Mouse (Mus musculus): ENCODE results near the gene Zfp668. TPM values are rescaled to one million over a fixed set of nuclear protein-coding genes. Genes with fewer than 3 reads are reported as not detected.

Gene Zfp668
- polyA plus RNA-seq (2015; fragmentation: Illumina TruSeq; extraction: RNeasy Lipid Tissue Mini Kit (QIAGEN cat#74804); ENCODE audit: insufficient read depth, low read depth, low replicate concordance), result 0.57 TPM

DNA sequence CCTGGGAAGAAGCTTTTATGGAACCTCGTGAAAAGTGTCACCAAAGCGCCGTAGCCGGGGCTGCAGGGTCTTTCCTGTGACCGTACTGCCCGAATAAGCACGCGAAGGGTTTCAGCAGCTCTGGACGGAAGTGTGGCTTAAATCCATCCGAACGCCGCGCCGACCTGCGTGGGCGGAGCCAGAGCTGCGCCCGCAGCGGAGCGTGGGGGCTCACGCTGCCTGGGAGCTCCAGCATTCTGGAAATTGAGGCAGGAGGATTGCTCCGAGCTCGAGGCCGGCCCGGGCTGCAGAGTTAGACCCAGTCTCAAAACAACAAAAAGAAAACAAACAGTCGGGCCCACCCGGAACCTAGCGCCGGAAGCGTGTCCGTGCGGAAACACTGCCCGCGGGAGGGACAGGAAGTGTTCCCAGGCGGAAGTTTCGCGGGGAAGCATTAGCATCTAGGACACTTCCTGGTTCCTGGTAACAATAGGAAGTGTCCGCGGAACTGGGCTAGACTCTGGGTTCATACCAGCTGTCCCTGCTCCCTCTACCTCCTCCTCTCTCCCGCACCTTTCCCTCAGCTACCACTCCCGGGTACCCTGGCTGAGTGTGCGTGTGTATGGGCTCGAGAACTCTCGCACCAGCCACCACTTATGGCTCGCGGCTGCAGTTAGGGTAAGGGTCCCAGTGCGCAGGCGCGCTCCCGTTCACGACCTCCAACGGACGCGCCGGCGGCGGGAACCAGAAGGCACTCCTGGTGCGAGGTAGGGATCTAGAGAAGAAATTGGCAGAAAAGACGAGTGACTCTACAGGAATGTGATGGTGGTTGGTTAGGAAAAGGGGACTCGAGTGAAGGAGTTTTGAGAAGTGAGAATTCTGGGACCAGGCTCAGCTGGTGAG lies at the start of gene Zfp668:
Gene Zfp668, minus strand, starts transcription at position 362 of the 882 bp plus-strand sequence.

DNA sequence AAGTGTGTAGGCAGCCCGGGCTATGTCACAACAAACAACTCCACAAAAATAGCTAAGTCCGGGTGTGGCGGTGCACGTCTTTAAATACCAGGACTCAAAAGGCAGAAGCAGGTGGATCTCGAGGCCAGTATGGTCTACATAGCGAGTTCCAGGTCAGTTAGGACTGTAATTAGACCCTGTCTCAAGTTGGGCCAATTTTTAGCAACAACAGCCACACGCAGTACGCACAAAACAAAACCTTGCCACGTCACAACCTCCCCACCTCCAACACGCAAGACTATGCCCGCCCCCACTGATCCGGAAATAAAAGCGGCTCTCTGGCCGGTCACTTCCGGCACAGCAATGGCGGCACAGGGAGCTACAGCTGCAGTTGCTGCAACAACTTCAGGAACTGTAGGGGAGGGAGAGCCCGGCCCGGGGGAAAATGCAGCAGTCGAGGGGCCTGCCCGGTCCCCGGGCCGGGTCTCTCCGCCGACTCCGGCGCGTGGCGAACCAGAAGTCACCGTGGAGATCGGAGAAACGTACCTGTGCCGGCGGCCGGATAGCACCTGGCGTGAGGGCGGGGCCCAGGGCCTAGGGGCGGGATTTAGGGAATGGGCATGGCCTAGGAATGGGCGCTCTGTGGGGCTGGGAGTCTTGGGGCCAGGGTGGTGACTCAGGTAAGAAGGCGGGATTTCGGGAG lies 35.7 kb upstream of the Zfp668 start, which contains the start of gene Kat8:
Gene Kat8, plus strand, starts transcription at position 327 of the 682 bp plus-strand sequence.

DNA sequence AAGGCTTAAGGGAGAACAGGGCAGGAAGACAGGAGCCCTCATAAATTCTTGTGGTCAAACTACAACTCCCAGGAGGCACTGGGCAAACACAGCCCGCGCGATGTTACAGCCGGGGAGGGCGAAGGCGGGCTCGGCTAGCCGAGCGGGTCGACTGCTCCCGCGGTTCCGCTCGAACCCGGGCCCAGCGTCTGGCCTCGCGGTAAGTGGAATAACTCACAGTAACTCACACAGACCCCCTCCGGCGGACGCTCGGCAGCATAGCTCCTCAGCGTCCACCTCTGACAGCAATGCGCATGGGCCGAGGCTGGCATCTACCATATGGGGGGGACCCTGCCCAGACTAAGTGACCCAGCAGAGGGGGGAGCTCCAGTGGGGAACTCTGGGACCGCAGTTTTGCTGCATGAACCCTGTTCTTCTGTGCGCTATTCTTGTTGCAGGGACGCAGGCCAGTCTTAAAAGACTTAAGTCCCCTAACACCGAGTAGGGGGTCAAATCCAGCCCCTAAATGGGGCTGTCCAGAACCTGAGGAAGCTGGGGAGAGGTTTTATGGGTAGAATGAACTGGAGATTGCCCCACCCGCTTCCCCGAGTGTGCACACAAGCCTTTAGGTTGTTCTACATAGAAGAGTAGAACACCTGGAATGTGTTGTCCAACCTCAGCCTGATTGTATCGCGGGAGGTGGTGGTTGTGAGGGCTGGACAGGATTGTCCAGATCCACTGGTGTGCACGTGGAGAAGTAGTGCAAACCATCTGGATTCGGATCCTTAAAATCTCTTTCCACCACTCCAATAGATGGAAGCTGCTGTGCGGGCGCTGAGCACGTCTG lies 27.6 kb upstream of the Zfp668 start, which contains the start of gene Bckdk:
Gene Bckdk, plus strand, starts transcription at position 112 of the 826 bp plus-strand sequence.

DNA sequence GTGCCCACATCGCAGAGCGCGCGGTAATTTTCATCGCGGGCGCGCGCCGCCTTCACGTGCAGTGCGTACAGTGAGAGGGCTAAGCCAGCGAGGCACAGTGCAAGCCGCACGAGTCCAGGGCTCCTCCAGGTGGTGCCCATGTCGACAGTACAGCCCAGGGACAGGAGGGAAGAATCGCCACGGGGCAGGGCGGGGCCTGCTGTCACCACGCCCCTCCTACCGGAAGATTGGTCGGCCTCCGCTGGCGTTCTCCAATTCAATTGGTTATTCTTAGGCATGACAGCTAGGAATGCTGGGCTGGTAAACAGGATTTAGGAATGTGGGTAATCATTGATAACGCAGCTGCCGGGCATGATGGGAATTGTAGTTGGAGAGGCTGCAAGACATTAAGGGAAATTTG lies 18.8 kb upstream of the Zfp668 start, which contains the start of the genes Gm21974 and Vkorc1:
Gene Gm21974, minus strand, starts transcription at position 13 of the 400 bp plus-strand sequence.
Gene Vkorc1, minus strand, starts transcription at position 176 of the 400 bp plus-strand sequence.

DNA sequence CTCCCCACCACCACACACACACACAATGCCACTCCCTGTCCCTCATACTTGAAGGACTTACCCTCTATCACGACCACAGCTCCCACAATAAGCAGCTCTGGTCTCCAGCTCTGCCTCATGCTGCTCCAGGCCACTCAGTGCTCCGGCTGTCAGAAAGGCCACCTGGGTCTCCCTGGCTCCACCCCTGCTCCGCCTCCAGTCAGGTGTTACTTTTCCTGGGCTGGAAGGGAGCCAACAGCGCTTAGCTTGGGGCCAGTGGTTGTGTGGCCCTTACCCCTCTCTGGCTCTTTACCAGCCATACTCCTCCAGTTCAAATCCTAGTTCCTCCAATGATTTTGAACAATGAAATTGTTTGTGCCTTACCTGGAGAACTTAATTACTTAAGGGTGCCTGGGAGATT lies 14.2 kb upstream of the Zfp668 start, which contains the start of gene Prss53:
Gene Prss53, minus strand, starts transcription at position 173 of the 400 bp plus-strand sequence.

DNA sequence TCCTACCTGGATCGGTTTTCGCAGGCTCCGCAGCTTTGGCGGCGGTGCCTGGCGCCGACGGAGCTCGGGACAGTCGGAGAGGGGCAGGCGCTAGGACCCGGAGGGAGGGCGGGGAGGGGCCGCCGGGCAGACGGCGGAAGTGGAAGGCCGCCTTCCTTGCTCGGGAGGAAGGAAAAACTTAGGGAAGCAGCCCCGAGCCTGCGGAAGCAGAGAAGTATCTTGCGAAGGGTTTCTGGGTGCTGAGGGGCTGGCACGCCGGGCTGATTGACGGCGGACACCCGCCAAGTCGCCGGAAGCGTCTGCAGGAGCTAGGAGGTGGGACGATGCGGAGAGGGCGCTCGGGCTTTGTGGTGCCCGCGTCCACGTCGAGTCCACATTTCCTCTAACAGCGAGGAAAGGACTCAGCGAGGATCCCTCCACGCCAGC lies 574 bp downstream of the Zfp668 start, which contains the start of gene Zfp646:
Gene Zfp646, plus strand, starts transcription at position 181 of the 426 bp plus-strand sequence.

DNA sequence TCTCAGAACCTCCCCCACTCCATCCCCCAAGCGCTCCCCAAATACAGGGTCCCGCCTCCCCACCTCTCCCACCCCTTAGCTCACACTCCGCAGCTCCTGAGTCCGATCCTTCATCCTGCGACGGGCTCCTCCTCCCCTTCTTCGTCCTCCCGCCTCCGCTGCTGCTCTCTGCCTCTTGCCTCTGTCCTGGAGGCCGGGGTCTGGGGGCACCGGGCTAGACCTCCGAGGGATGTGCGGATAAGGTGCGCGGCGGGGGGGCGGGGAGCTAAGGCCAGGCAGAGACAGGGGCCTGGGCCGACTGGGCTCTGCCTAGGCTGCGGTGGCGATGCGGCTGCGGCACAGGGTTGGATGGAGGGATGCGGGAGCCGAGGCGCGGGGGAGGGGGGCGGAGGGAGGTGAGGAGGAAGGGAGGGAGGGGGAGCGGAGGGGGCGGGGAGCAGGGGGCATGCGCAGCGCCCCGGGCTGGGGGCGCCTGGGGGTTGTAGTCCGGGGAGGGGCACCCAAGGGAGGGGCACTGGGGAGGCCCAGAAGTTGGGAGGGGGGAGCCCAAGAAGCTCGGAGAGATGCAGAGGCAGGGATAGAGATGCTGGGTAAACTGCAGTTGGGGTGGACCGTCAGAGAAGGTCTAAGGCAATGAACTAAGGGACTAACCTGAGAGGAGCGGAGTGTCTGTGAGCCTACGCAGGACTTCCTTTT lies 52.3 kb downstream of the Zfp668 start, which contains the start of the genes Stx4a and Stx1b:
Gene Stx4a, plus strand, starts transcription at position 119 of the 696 bp plus-strand sequence.
Gene Stx1b, minus strand, starts transcription at position 374 of the 696 bp plus-strand sequence.

Other genes starting within 250 kb of the Zfp668 start
- 12.7 TPM for gene Bcl7c, start 167.9 kb downstream of the Zfp668 start, polyA plus RNA-seq (2015; fragmentation: Illumina TruSeq; extraction: RNeasy Lipid Tissue Mini Kit (QIAGEN cat#74804); ENCODE audit: insufficient read depth, low read depth, low replicate concordance)
- gene Ctf1, start 164.1 kb downstream of the Zfp668 start, polyA plus RNA-seq (2015; fragmentation: Illumina TruSeq; extraction: RNeasy Lipid Tissue Mini Kit (QIAGEN cat#74804); ENCODE audit: insufficient read depth, low read depth, low replicate concordance), result 1.5 TPM
- not detected for gene Ctf2, start 144.7 kb downstream of the Zfp668 start, polyA plus RNA-seq (2015; fragmentation: Illumina TruSeq; extraction: RNeasy Lipid Tissue Mini Kit (QIAGEN cat#74804); ENCODE audit: insufficient read depth, low read depth, low replicate concordance)
- gene Fbxl19, start 132.3 kb downstream of the Zfp668 start, polyA plus RNA-seq (2015; fragmentation: Illumina TruSeq; extraction: RNeasy Lipid Tissue Mini Kit (QIAGEN cat#74804); ENCODE audit: insufficient read depth, low read depth, low replicate concordance), result 3.7 TPM
- gene Orai3, start 107.0 kb downstream of the Zfp668 start, polyA plus RNA-seq (2015; fragmentation: Illumina TruSeq; extraction: RNeasy Lipid Tissue Mini Kit (QIAGEN cat#74804); ENCODE audit: insufficient read depth, low read depth, low replicate concordance), result 5.9 TPM
- gene Setd1a, start 100.2 kb downstream of the Zfp668 start, polyA plus RNA-seq (2015; fragmentation: Illumina TruSeq; extraction: RNeasy Lipid Tissue Mini Kit (QIAGEN cat#74804); ENCODE audit: insufficient read depth, low read depth, low replicate concordance), result 5.8 TPM
- 1.5 TPM for gene Gm49388, start 91.2 kb downstream of the Zfp668 start, polyA plus RNA-seq (2015; fragmentation: Illumina TruSeq; extraction: RNeasy Lipid Tissue Mini Kit (QIAGEN cat#74804); ENCODE audit: insufficient read depth, low read depth, low replicate concordance)
- 26.3 TPM for gene Hsd3b7, start 76.2 kb downstream of the Zfp668 start, polyA plus RNA-seq (2015; fragmentation: Illumina TruSeq; extraction: RNeasy Lipid Tissue Mini Kit (QIAGEN cat#74804); ENCODE audit: insufficient read depth, low read depth, low replicate concordance)
- 32.5 TPM for gene Stx4a, start 52.5 kb downstream of the Zfp668 start, polyA plus RNA-seq (2015; fragmentation: Illumina TruSeq; extraction: RNeasy Lipid Tissue Mini Kit (QIAGEN cat#74804); ENCODE audit: insufficient read depth, low read depth, low replicate concordance)
- 0.92 TPM for gene Stx1b, start 52.3 kb downstream of the Zfp668 start, polyA plus RNA-seq (2015; fragmentation: Illumina TruSeq; extraction: RNeasy Lipid Tissue Mini Kit (QIAGEN cat#74804); ENCODE audit: insufficient read depth, low read depth, low replicate concordance)
- gene Zfp646, start 607 bp downstream of the Zfp668 start, polyA plus RNA-seq (2015; fragmentation: Illumina TruSeq; extraction: RNeasy Lipid Tissue Mini Kit (QIAGEN cat#74804); ENCODE audit: insufficient read depth, low read depth, low replicate concordance), result 6.2 TPM
- gene Prss53, start 14.1 kb upstream of the Zfp668 start, polyA plus RNA-seq (2015; fragmentation: Illumina TruSeq; extraction: RNeasy Lipid Tissue Mini Kit (QIAGEN cat#74804); ENCODE audit: insufficient read depth, low read depth, low replicate concordance), result 34.6 TPM
- gene Gm21974, start 18.6 kb upstream of the Zfp668 start, polyA plus RNA-seq (2015; fragmentation: Illumina TruSeq; extraction: RNeasy Lipid Tissue Mini Kit (QIAGEN cat#74804); ENCODE audit: insufficient read depth, low read depth, low replicate concordance), result not detected
- gene Vkorc1, start 18.8 kb upstream of the Zfp668 start, polyA plus RNA-seq (2015; fragmentation: Illumina TruSeq; extraction: RNeasy Lipid Tissue Mini Kit (QIAGEN cat#74804); ENCODE audit: insufficient read depth, low read depth, low replicate concordance), result 46.0 TPM
- gene Bckdk, start 27.3 kb upstream of the Zfp668 start, polyA plus RNA-seq (2015; fragmentation: Illumina TruSeq; extraction: RNeasy Lipid Tissue Mini Kit (QIAGEN cat#74804); ENCODE audit: insufficient read depth, low read depth, low replicate concordance), result 50.9 TPM
- 8.2 TPM for gene Kat8, start 35.7 kb upstream of the Zfp668 start, polyA plus RNA-seq (2015; fragmentation: Illumina TruSeq; extraction: RNeasy Lipid Tissue Mini Kit (QIAGEN cat#74804); ENCODE audit: insufficient read depth, low read depth, low replicate concordance)
- gene Prss8, start 53.3 kb upstream of the Zfp668 start, polyA plus RNA-seq (2015; fragmentation: Illumina TruSeq; extraction: RNeasy Lipid Tissue Mini Kit (QIAGEN cat#74804); ENCODE audit: insufficient read depth, low read depth, low replicate concordance), result 37.0 TPM
- gene Prss36, start 69.9 kb upstream of the Zfp668 start, polyA plus RNA-seq (2015; fragmentation: Illumina TruSeq; extraction: RNeasy Lipid Tissue Mini Kit (QIAGEN cat#74804); ENCODE audit: insufficient read depth, low read depth, low replicate concordance), result 7.1 TPM
- 87.1 TPM for gene Fus, start 90.6 kb upstream of the Zfp668 start, polyA plus RNA-seq (2015; fragmentation: Illumina TruSeq; extraction: RNeasy Lipid Tissue Mini Kit (QIAGEN cat#74804); ENCODE audit: insufficient read depth, low read depth, low replicate concordance)
- gene Pycard, start 117.0 kb upstream of the Zfp668 start, polyA plus RNA-seq (2015; fragmentation: Illumina TruSeq; extraction: RNeasy Lipid Tissue Mini Kit (QIAGEN cat#74804); ENCODE audit: insufficient read depth, low read depth, low replicate concordance), result 2.8 TPM
- not detected for gene Trim72, start 127.1 kb upstream of the Zfp668 start, polyA plus RNA-seq (2015; fragmentation: Illumina TruSeq; extraction: RNeasy Lipid Tissue Mini Kit (QIAGEN cat#74804); ENCODE audit: insufficient read depth, low read depth, low replicate concordance)
- 2.1 TPM for gene Itgam, start 185.8 kb upstream of the Zfp668 start, polyA plus RNA-seq (2015; fragmentation: Illumina TruSeq; extraction: RNeasy Lipid Tissue Mini Kit (QIAGEN cat#74804); ENCODE audit: insufficient read depth, low read depth, low replicate concordance)
- gene Gm49368, start 185.9 kb upstream of the Zfp668 start, polyA plus RNA-seq (2015; fragmentation: Illumina TruSeq; extraction: RNeasy Lipid Tissue Mini Kit (QIAGEN cat#74804); ENCODE audit: insufficient read depth, low read depth, low replicate concordance), result not detected